In genomic region chr12:54710494-54710879, GRCm38 (mm10) we compare ENCODE assay signal across 8 mouse cellular contexts. TPM values are rescaled to one million over a fixed set of nuclear protein-coding genes. Genes with fewer than 3 reads are reported as not detected.
A peak's percentile ranks its signal among the peaks of the same experiment; 100 is the strongest.
DNase-seq lines count a peak whose midpoint lies in the region; ATAC-seq and TF ChIP-seq lines count a peak whose summit lies in the region.
"Not testable (repeated sequence)": the region's sequence is repeated elsewhere in the genome, so short reads cannot be mapped to it uniquely, and the experiment has no call there.

No protein-coding gene starts in this region.

- H3K36me3 ChIP-seq in hindbrain, embryonic 16.5 days (ENCODE audit: control insufficient read depth, insufficient read depth, low read length); liver, embryonic 16.5 days (ENCODE audit: control insufficient read depth, insufficient read depth); midbrain, postnatal 0 days (ENCODE audit: insufficient read depth, low read length); stomach, embryonic 14.5 days (ENCODE audit: control insufficient read depth, insufficient read depth, low read length): not testable (repeated sequence)

- not testable (repeated sequence) for H3K4me2 ChIP-seq in hindbrain, embryonic 16.5 days (ENCODE audit: low read length); liver, embryonic 16.5 days (ENCODE audit: low read depth, low read length); midbrain, postnatal 0 days (ENCODE audit: low read depth, low read length, poor library complexity, severe bottlenecking); stomach, embryonic 14.5 days (replicated peaks; ENCODE audit: low read depth, low read length)

- H3K9ac ChIP-seq in hindbrain, embryonic 16.5 days (ENCODE audit: low read depth, low read length); liver, embryonic 16.5 days (ENCODE audit: low read depth, low read length); midbrain, postnatal 0 days (replicated peaks; ENCODE audit: low read length, poor library complexity, severe bottlenecking); stomach, embryonic 14.5 days (replicated peaks; ENCODE audit: low read depth, low read length): not testable (repeated sequence)

- not testable (repeated sequence) for TF ChIP-seq CTCF in midbrain, postnatal 0 days (IDR thresholded peaks at IDR 0.05)

- ATAC-seq in CD4-positive, CD25-positive, alpha-beta regulatory T cell, adult 4 months = peak; percentile 65
- ATAC-seq in hindbrain, embryonic 16.5 days = peak; percentile 87
- peak; percentile 84 for ATAC-seq in liver, embryonic 16.5 days (ENCODE audit: low read depth)
- ATAC-seq in midbrain, postnatal 0 days (ENCODE audit: low FRiP score) = peak; percentile 83
- peak; percentile 88 for ATAC-seq in stomach, embryonic 14.5 days (ENCODE audit: insufficient number of reproducible peaks, insufficient read depth, low FRiP score, low read depth)

- H3K27ac ChIP-seq in hindbrain, embryonic 16.5 days (ENCODE audit: low read depth, low read length); liver, embryonic 16.5 days (ENCODE audit: low read length); midbrain, postnatal 0 days (ENCODE audit: low read depth, low read length); stomach, embryonic 14.5 days (ENCODE audit: low read length): not testable (repeated sequence)

- H3K4me1 ChIP-seq in hindbrain, embryonic 16.5 days (ENCODE audit: control insufficient read depth, insufficient read depth, low read depth, low read length); liver, embryonic 16.5 days (ENCODE audit: control insufficient read depth, low read depth, low read length); midbrain, postnatal 0 days (ENCODE audit: insufficient read depth, low read length); stomach, embryonic 14.5 days (ENCODE audit: control insufficient read depth, insufficient read depth, low read length): not testable (repeated sequence)

- not testable (repeated sequence) for H3K4me3 ChIP-seq in hindbrain, embryonic 16.5 days (ENCODE audit: low read length); liver, embryonic 16.5 days (ENCODE audit: low read depth, low read length); midbrain, postnatal 0 days (ENCODE audit: low read depth, low read length); stomach, embryonic 14.5 days (ENCODE audit: low read depth, low read length)

- not testable (repeated sequence) for H3K9me3 ChIP-seq in hindbrain, embryonic 16.5 days (ENCODE audit: control insufficient read depth, low read length); liver, embryonic 16.5 days (replicated peaks; ENCODE audit: control insufficient read depth, low read length); midbrain, postnatal 0 days (ENCODE audit: low read length); stomach, embryonic 14.5 days (ENCODE audit: control insufficient read depth, low read depth, low read length)

- not testable (repeated sequence) for H3K27me3 ChIP-seq in hindbrain, embryonic 16.5 days (replicated peaks; ENCODE audit: control insufficient read depth, insufficient read depth, low read length); liver, embryonic 16.5 days (ENCODE audit: control insufficient read depth, insufficient read depth, low read depth, low read length); midbrain, postnatal 0 days (ENCODE audit: insufficient read depth, low read length); stomach, embryonic 14.5 days (ENCODE audit: control insufficient read depth, insufficient read depth, low read length)

- DNase-seq in cerebellum, postnatal 36 days = peak; percentile 20 to 37
- peak; percentile 37 to 78 for DNase-seq in frontal cortex, postnatal 14 days (ENCODE audit: low spot score in 2 of 2)
- DNase-seq in kidney, postnatal 4 days = peak; percentile 61 to 69
- not testable (repeated sequence) for DNase-seq in midbrain, postnatal 0 days (ENCODE audit: low spot score)

- WGBS in hindbrain, embryonic 16.5 days = 0% methylated on average over 2 of the region's 8 CpGs
- 0% methylated on average over 3 of the region's 8 CpGs for WGBS in liver, embryonic 16.5 days (ENCODE audit: insufficient replicate concordance)
- 0% methylated on average over 3 of the region's 8 CpGs for WGBS in midbrain, postnatal 0 days
- WGBS in stomach, embryonic 14.5 days = 0% methylated on average over 3 of the region's 8 CpGs

RNA-seq across cellular contexts. Expression of gene Eapp, which starts 14.8 kb away (rescaled TPM):
- polyA plus RNA-seq in CD4-positive, CD25-positive, alpha-beta regulatory T cell, adult 4 months (2017; shearing (Covaris generic)) = 100 to 1,000 TPM; 115 to 149 TPM
- 73.4 and 81.1 TPM in 2 replicates for polyA plus RNA-seq in hindbrain, embryonic 16.5 days (2015; fragmentation: Nextera tagmentation; extraction: Ambion mirVana)
- polyA plus RNA-seq in liver, embryonic 16.5 days (2015; fragmentation: Nextera tagmentation; extraction: Ambion mirVana) = 36.9 and 38.8 TPM in 2 replicates
- total RNA-seq in midbrain, postnatal 0 days (2014; rRNA removed) = 24.3 and 32.9 TPM in 2 replicates
- polyA plus RNA-seq in midbrain, postnatal 0 days (2015; fragmentation: Nextera tagmentation; extraction: Ambion mirVana) = 89.8 and 104 TPM in 2 replicates
- 66.5 and 70.9 TPM in 2 replicates for polyA plus RNA-seq in stomach, embryonic 14.5 days (2014; fragmentation: Nextera tagmentation; extraction: Ambion mirVana)

RNA-seq across cellular contexts. Expression of gene Sptssa, which starts 54.1 kb away (rescaled TPM):
- polyA plus RNA-seq in CD4-positive, CD25-positive, alpha-beta regulatory T cell, adult 4 months (2017; shearing (Covaris generic)) = 100 to 1,000 TPM; 177 to 227 TPM
- polyA plus RNA-seq in hindbrain, embryonic 16.5 days (2015; fragmentation: Nextera tagmentation; extraction: Ambion mirVana) = 198 and 213 TPM in 2 replicates
- polyA plus RNA-seq in liver, embryonic 16.5 days (2015; fragmentation: Nextera tagmentation; extraction: Ambion mirVana) = 92.2 and 96.8 TPM in 2 replicates
- 63.0 and 79.1 TPM in 2 replicates for total RNA-seq in midbrain, postnatal 0 days (2014; rRNA removed)
- 200 and 206 TPM in 2 replicates for polyA plus RNA-seq in midbrain, postnatal 0 days (2015; fragmentation: Nextera tagmentation; extraction: Ambion mirVana)
- 235 and 238 TPM in 2 replicates for polyA plus RNA-seq in stomach, embryonic 14.5 days (2014; fragmentation: Nextera tagmentation; extraction: Ambion mirVana)
